Comparison of ENCODE assay signal across 8 mouse cellular contexts in the genomic region with DNA sequence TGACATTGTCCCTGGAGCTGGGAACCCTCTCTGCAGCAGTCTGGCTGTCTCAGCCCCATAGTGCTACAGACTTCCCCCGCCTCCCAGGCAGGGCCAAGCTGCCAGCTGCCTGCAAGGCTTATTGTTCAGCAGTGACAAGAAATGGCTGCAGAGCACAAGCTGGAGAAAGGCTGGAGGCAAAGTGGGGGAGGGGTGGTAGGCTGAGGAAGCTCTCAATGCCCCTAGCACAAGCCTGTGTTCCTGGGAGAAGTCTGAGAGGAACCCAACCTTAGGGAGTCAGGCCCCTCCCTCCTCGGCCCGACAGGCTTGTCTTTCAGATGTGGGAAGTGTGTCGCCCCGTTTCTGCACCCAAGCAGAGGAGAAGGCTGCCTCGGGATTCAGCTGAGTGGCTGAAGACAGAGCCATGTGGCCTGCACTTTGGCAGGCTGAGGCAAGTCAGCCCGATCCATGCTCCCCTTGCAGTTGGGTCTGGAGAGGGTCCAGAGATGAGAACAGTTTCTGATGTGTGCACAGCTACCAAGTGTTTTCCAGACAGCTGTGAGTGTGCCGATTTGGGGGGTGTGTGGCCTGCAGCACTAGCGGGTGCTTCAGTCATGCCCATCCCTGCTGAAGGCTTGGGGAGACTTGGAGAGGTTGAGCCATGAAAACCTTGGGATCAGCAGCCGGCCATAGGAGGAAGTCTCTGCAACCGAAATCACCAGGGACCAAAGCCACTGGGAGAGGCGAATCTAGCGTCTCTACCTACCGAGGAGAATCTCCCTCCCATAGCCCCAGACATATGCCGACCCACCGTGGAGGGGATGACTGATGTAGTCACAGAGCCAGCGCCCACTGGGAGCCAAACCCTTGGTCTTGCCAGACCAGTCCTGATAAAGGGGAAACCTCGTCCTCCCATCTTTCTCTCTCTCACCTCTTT.
DNase-seq lines count a peak whose midpoint lies in the region; ATAC-seq and TF ChIP-seq lines count a peak whose summit lies in the region.

No protein-coding gene starts in this region.

- H3K27me3 ChIP-seq in intestine, embryonic 14.5 days (replicated peaks; ENCODE audit: control insufficient read depth, insufficient read depth, low read length) = no peaks in the 10 kb centered on the region
- H3K27me3 ChIP-seq in limb, embryonic 15.5 days = no peaks in the 10 kb centered on the region

- peak; percentile 14 for DNase-seq in adrenal gland, postnatal 25 days
- no peak for DNase-seq in adrenal gland, postnatal 4 days (ENCODE audit: low spot score in 2 of 2)
- peak; percentile 37 to 56 for DNase-seq in cerebellum, postnatal 25 days
- peak; percentile 48 for DNase-seq in gastrocnemius, adult 2 months
- peak; percentile 79 for DNase-seq in intestine, embryonic 14.5 days (ENCODE audit: low spot score)
- peak; percentile 50 for DNase-seq in thymus, postnatal 0 days (ENCODE audit: low spot score)

- peak overlapping the region; percentile 30 for H3K9ac ChIP-seq in intestine, embryonic 14.5 days (ENCODE audit: low read length)
- 0 out of 2 replicates have a peak overlapping the region, but pooled peaks have one; percentile 0 for H3K9ac ChIP-seq in limb, embryonic 15.5 days

- H3K27ac ChIP-seq in gastrocnemius, adult 2 months = peak overlapping the region; percentile 40
- peak overlapping the region; percentile 83 for H3K27ac ChIP-seq in intestine, embryonic 14.5 days (ENCODE audit: low read depth)
- H3K27ac ChIP-seq in limb, embryonic 15.5 days = peak overlapping the region; percentile 65

- peak; percentile 74 for ATAC-seq in intestine, embryonic 14.5 days (replicated peaks; ENCODE audit: low FRiP score, low TSS enrichment, low read depth)
- ATAC-seq in limb, embryonic 15.5 days (ENCODE audit: insufficient number of reproducible peaks, low FRiP score, low TSS enrichment, low read depth) = peak; percentile 57
- peak; percentile 19; the same call in 1 of the 2 replicates for ATAC-seq in monocyte, adult 5-6 weeks (replicated peaks; ENCODE audit: insufficient number of reproducible peaks, low FRiP score, low TSS enrichment, poor library complexity, severe bottlenecking)

- intact Hi-C loops in gastrocnemius, adult 2 months (cut with DNase I) = no loop called here

- H3K9me3 ChIP-seq in intestine, embryonic 14.5 days (ENCODE audit: control insufficient read depth, low read length) = no peaks in the 10 kb centered on the region
- no peaks in the 10 kb centered on the region for H3K9me3 ChIP-seq in limb, embryonic 15.5 days

- H3K36me3 ChIP-seq in intestine, embryonic 14.5 days (ENCODE audit: control insufficient read depth, insufficient read depth, low read length) = 0 out of 2 replicates have a peak, but pooled peaks cover 4% of the 10 kb centered on the region
- H3K36me3 ChIP-seq in limb, embryonic 15.5 days = 0 out of 2 replicates have a peak, but pooled peaks cover 3% of the 10 kb centered on the region

- no peak for TF ChIP-seq CTCF in gastrocnemius, adult 2 months (IDR thresholded peaks at IDR 0.05)

- 16% methylated on average over 18 of the region's 18 CpGs for WGBS in intestine, embryonic 14.5 days
- WGBS in limb, embryonic 15.5 days = 18% methylated on average over 18 of the region's 18 CpGs

- peak overlapping the region; percentile 46 for H3K4me3 ChIP-seq in gastrocnemius, adult 2 months
- H3K4me3 ChIP-seq in intestine, embryonic 14.5 days (ENCODE audit: low read depth, low read length) = peak overlapping the region; percentile 15
- H3K4me3 ChIP-seq in limb, embryonic 15.5 days = peak overlapping the region; percentile 0; the same call in 1 of the 2 replicates

- peak overlapping the region; percentile 45 for H3K4me2 ChIP-seq in intestine, embryonic 14.5 days (ENCODE audit: low read length)
- peak overlapping the region; percentile 22 for H3K4me2 ChIP-seq in limb, embryonic 15.5 days

- H3K4me1 ChIP-seq in intestine, embryonic 14.5 days (replicated peaks; ENCODE audit: control insufficient read depth, insufficient read depth, low read length) = peaks cover 24% of the 10 kb centered on the region
- peaks cover 37% of the 10 kb centered on the region for H3K4me1 ChIP-seq in limb, embryonic 15.5 days

Comparison
In these comparisons a context has a peak if more than half of its experiments do, and no peak if none do; other contexts are left out.
1. DNase-seq: peak in adrenal gland, postnatal 25 days (single experiment), cerebellum, postnatal 25 days (2 of 2), gastrocnemius, adult 2 months (single experiment), intestine, embryonic 14.5 days (single experiment) and thymus, postnatal 0 days (single experiment); none in adrenal gland, postnatal 4 days (0 of 2).
2. ATAC-seq: peak in every context shown above with its lines; median percentile 74 in intestine, embryonic 14.5 days; 57 in limb, embryonic 15.5 days; 19 in monocyte, adult 5-6 weeks.
3. Peak in every context shown above with its lines, with median percentiles within 50 percentile points of each other: H3K27ac ChIP-seq and H3K4me3 ChIP-seq.